Mouse (Mus musculus) sigmoid colon, adult 10 weeks (tissue): ENCODE measurements around the gene 1110008P14Rik. TPM values are rescaled to one million over a fixed set of nuclear protein-coding genes. Genes with fewer than 3 reads are reported as not detected.

Experiments used
- polyA plus RNA-seq: library from polyadenylated mRNA; stranded (reverse); fragments of 350-450 nt; fragmentation: Illumina TruSeq; extraction: RNeasy Lipid Tissue Mini Kit (QIAGEN cat#74804); gene quantifications from one replicate; pipeline ENCODE4 v1.2.3, GENCODE M21; 2014; ENCODE audit warnings: low read depth, low replicate concordance

Gene 1110008P14Rik
- 1.0 TPM for polyA plus RNA-seq

GRCm38 (mm10) chr2:32381775-32382223 lies at the start of gene 1110008P14Rik:
Gene 1110008P14Rik, minus strand, starts transcription at chr2:32381938.

GRCm38 (mm10) chr2:32395484-32395945 lies 13.8 kb upstream of the 1110008P14Rik start, which contains the start of gene Ptges2:
Gene Ptges2, plus strand, starts transcription at chr2:32395896.

GRCm38 (mm10) chr2:32387706-32388490 lies 6.2 kb upstream of the 1110008P14Rik start, which contains the start of gene Lcn2:
Gene Lcn2, minus strand, starts transcription at chr2:32388252.

GRCm38 (mm10) chr2:32353007-32353542 lies 28.7 kb downstream of the 1110008P14Rik start, which contains the start of gene Dnm1:
Gene Dnm1, minus strand, starts transcription at chr2:32353338.

GRCm38 (mm10) chr2:32352151-32353006 lies 29.4 kb downstream of the 1110008P14Rik start, which contains the start of gene Ciz1:
Gene Ciz1, plus strand, starts transcription at chr2:32352327.

Other genes starting within 250 kb of the 1110008P14Rik start
- gene Prrc2b, start 230.9 kb downstream of the 1110008P14Rik start, polyA plus RNA-seq, result 18.6 TPM
- 6.2 TPM for gene Pomt1, start 145.3 kb downstream of the 1110008P14Rik start, polyA plus RNA-seq
- 9.4 TPM for gene Uck1, start 121.8 kb downstream of the 1110008P14Rik start, polyA plus RNA-seq
- 21.2 TPM for gene Golga2, start 94.6 kb downstream of the 1110008P14Rik start, polyA plus RNA-seq
- gene Swi5, start 93.9 kb downstream of the 1110008P14Rik start, polyA plus RNA-seq, result 189 TPM
- gene Ciz1, start 29.6 kb downstream of the 1110008P14Rik start, polyA plus RNA-seq, result 15.1 TPM
- 2.1 TPM for gene Dnm1, start 28.6 kb downstream of the 1110008P14Rik start, polyA plus RNA-seq
- gene Lcn2, start 6.3 kb upstream of the 1110008P14Rik start, polyA plus RNA-seq, result 1.7 TPM
- gene Ptges2, start 14.0 kb upstream of the 1110008P14Rik start, polyA plus RNA-seq, result 1.1 TPM
- gene Naif1, start 68.5 kb upstream of the 1110008P14Rik start, polyA plus RNA-seq, result 0.82 TPM
- 2.2 TPM for gene Slc25a25, start 69.5 kb upstream of the 1110008P14Rik start, polyA plus RNA-seq
- 20.4 TPM for gene Fam102a, start 153.4 kb upstream of the 1110008P14Rik start, polyA plus RNA-seq
- 3.8 TPM for gene Dpm2, start 188.9 kb upstream of the 1110008P14Rik start, polyA plus RNA-seq
- not detected for gene Pip5kl1, start 192.9 kb upstream of the 1110008P14Rik start, polyA plus RNA-seq
- gene 9430097D07Rik, start 193.7 kb upstream of the 1110008P14Rik start, polyA plus RNA-seq, result not detected
- 8.4 TPM for gene St6galnac4, start 205.2 kb upstream of the 1110008P14Rik start, polyA plus RNA-seq
- 109 TPM for gene St6galnac6, start 217.8 kb upstream of the 1110008P14Rik start, polyA plus RNA-seq
- 1.3 TPM for gene Ak1, start 239.8 kb upstream of the 1110008P14Rik start, polyA plus RNA-seq